Mouse (Mus musculus) heart, adult 2 months (tissue): ENCODE results near the gene Scfd2.

ENCODE experiments used
- CTCF ChIP-seq: fragments of 200-600 bp; IDR thresholded peaks from 2 replicates; pipeline ENCODE4 v1.8.1; 2022; ENCODE audit warnings: antibody characterized with exemption, mild to moderate bottlenecking, moderate library complexity
- EP300 ChIP-seq: fragments of 200-500 bp; IDR thresholded peaks from 2 replicates; pipeline ENCODE4 v1.6.1; 2011; ENCODE audit warnings: low read depth, low read length, control low read depth; ENCODE audit not compliant: insufficient read depth
- POLR2A ChIP-seq: fragments of 200-500 bp; IDR thresholded peaks from 2 replicates; pipeline ENCODE4 v1.6.1; 2011; ENCODE audit warnings: mild to moderate bottlenecking, low read depth, low read length, control low read depth; ENCODE audit not compliant: insufficient read depth

GRCm38 (mm10) chr5:74473117-74473516, 58.4 kb downstream of the Scfd2 start:
- TF ChIP-seq CTCF (no peak), EP300 (no peak), POLR2A (no peak)
